Mouse (Mus musculus): Measurements from ENCODE around the gene Ceacam15. TPM values are rescaled to one million over a fixed set of nuclear protein-coding genes. Genes with fewer than 3 reads are reported as not detected.
"Not testable (repeated sequence)": the region's sequence is repeated elsewhere in the genome, so short reads cannot be mapped to it uniquely, and the experiment has no call there.

Ceacam15 gene
- polyA plus RNA-seq, 1 experiment from 2014 or later, result not detected

DNA sequence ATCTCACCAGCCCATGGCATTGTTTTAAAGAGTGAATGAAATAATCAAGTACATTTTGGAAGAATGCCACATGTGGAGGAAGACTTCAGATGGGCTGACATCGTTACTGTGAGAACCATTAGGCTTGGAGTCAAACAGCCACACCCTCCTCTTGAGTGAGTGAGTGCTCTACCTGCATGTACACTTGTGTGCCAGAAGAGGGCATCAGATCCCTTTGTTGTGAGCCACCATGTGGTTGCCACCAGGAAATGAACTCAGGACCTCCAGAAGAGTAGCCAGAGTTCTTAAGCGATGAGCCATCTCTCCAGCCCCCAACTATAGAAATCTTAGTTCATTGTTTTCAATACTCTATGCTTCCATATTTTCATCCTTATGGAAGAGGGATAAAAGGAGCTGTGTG lies 23.5 kb upstream of the Ceacam15 start:
- Histone ChIP-seq H3K27me3 (ENCODE audit: control insufficient read depth, insufficient read depth, low read length) (no peaks in the 10 kb centered on the region), H3K36me3 (ENCODE audit: control insufficient read depth, insufficient read depth, low read length) (no peaks in the 10 kb centered on the region), H3K4me3 (ENCODE audit: low read depth, low read length) (no peak overlapping the region), H3K27ac (ENCODE audit: low read depth, low read length) (no peak overlapping the region), H3K9ac (ENCODE audit: low read depth, low read length) (no peak overlapping the region), H3K4me2 (replicated peaks; ENCODE audit: low read depth, low read length) (no peak overlapping the region), H3K9me3 (ENCODE audit: control insufficient read depth, low read length) (no peaks in the 10 kb centered on the region), H3K4me1 (replicated peaks; ENCODE audit: control insufficient read depth, insufficient read depth, low read length) (no peaks in the 10 kb centered on the region)
- WGBS, result 50% methylated on average over 2 of the region's 2 CpGs
- peak; percentile 8 for DNase-seq (ENCODE audit: low spot score)
- ATAC-seq (ENCODE audit: low FRiP score), result no peak

DNA sequence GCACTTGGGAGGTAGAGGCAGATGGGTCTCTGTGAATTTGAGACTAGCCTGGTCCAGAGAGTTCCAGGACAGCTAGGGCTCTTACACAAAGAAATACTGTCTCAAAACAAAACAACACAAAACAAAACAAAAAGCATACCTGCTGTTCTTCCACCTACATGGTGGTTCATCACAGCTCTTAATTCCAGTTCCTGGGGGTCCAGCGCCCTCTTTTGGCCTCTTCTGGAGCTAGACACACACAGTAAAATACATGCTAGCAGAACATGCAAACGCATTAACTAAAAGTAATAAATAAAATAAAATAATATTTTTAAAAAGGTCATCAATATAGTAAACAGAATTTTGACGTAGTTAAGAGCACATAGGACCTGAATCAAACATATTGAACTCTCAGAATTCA lies 19.5 kb upstream of the Ceacam15 start:
- Histone ChIP-seq H3K4me3 (ENCODE audit: low read depth, low read length) (no peak overlapping the region), H3K27ac (ENCODE audit: low read depth, low read length) (no peak overlapping the region), H3K36me3 (ENCODE audit: control insufficient read depth, insufficient read depth, low read length) (no peaks in the 10 kb centered on the region), H3K27me3 (ENCODE audit: control insufficient read depth, insufficient read depth, low read length) (no peaks in the 10 kb centered on the region), H3K4me2 (replicated peaks; ENCODE audit: low read depth, low read length) (no peak overlapping the region), H3K9me3 (ENCODE audit: control insufficient read depth, low read length) (no peaks in the 10 kb centered on the region), H3K4me1 (replicated peaks; ENCODE audit: control insufficient read depth, insufficient read depth, low read length) (no peaks in the 10 kb centered on the region), H3K9ac (ENCODE audit: low read depth, low read length) (no peak overlapping the region)
- ATAC-seq (ENCODE audit: low FRiP score) (no peak), DNase-seq (ENCODE audit: low spot score) (no peak)
- 36% methylated on average over 3 of the region's 3 CpGs for WGBS

- no peaks in the 10 kb centered on the region for H3K36me3 ChIP-seq (ENCODE audit: control insufficient read depth, insufficient read depth, low read length)
- WGBS, result 79% methylated on average over 5 of the region's 5 CpGs
- H3K27ac ChIP-seq (ENCODE audit: low read depth, low read length), result no peak overlapping the region
- H3K4me1 ChIP-seq (replicated peaks; ENCODE audit: control insufficient read depth, insufficient read depth, low read length), result no peaks in the 10 kb centered on the region
- H3K4me3 ChIP-seq (ENCODE audit: low read depth, low read length), result no peak overlapping the region
- H3K27me3 ChIP-seq (ENCODE audit: control insufficient read depth, insufficient read depth, low read length), result no peaks in the 10 kb centered on the region
- H3K9me3 ChIP-seq (ENCODE audit: control insufficient read depth, low read length), result no peaks in the 10 kb centered on the region
- H3K9ac ChIP-seq (ENCODE audit: low read depth, low read length), result no peak overlapping the region
- DNase-seq (ENCODE audit: low spot score) (no peak), ATAC-seq (ENCODE audit: low FRiP score) (no peak)
- no peak overlapping the region for H3K4me2 ChIP-seq (replicated peaks; ENCODE audit: low read depth, low read length)
These were observed 13.7 kb upstream of the Ceacam15 start for GRCm38 (mm10) chr7:16689196-16689595.

GRCm38 (mm10) chr7:16680194-16680593 lies 4.7 kb upstream of the Ceacam15 start:
- H3K4me1 ChIP-seq (replicated peaks; ENCODE audit: control insufficient read depth, insufficient read depth, low read length); ATAC-seq (ENCODE audit: low FRiP score); H3K4me3 ChIP-seq (ENCODE audit: low read depth, low read length); H3K4me2 ChIP-seq (replicated peaks; ENCODE audit: low read depth, low read length); DNase-seq (ENCODE audit: low spot score); H3K27ac ChIP-seq (ENCODE audit: low read depth, low read length); H3K9me3 ChIP-seq (ENCODE audit: control insufficient read depth, low read length); H3K36me3 ChIP-seq (ENCODE audit: control insufficient read depth, insufficient read depth, low read length); H3K27me3 ChIP-seq (ENCODE audit: control insufficient read depth, insufficient read depth, low read length); H3K9ac ChIP-seq (ENCODE audit: low read depth, low read length): not testable (repeated sequence)
- 29% methylated on average over 3 of the region's 3 CpGs for WGBS

- WGBS, result 41% methylated on average over 5 of the region's 5 CpGs
- not testable (repeated sequence) for H3K9me3 ChIP-seq (ENCODE audit: control insufficient read depth, low read length); H3K9ac ChIP-seq (ENCODE audit: low read depth, low read length); ATAC-seq (ENCODE audit: low FRiP score); H3K4me3 ChIP-seq (ENCODE audit: low read depth, low read length); H3K36me3 ChIP-seq (ENCODE audit: control insufficient read depth, insufficient read depth, low read length); H3K27ac ChIP-seq (ENCODE audit: low read depth, low read length); H3K27me3 ChIP-seq (ENCODE audit: control insufficient read depth, insufficient read depth, low read length); DNase-seq (ENCODE audit: low spot score); H3K4me2 ChIP-seq (replicated peaks; ENCODE audit: low read depth, low read length); H3K4me1 ChIP-seq (replicated peaks; ENCODE audit: control insufficient read depth, insufficient read depth, low read length)
These were observed 806 bp downstream of the Ceacam15 start for GRCm38 (mm10) chr7:16674699-16675098.

GRCm38 (mm10) chr7:16673823-16674222 lies 1.7 kb downstream of the Ceacam15 start:
- WGBS, result 75% methylated on average over 1 of the region's 1 CpGs
- H3K36me3 ChIP-seq (ENCODE audit: control insufficient read depth, insufficient read depth, low read length), result no peaks in the 10 kb centered on the region
- DNase-seq (ENCODE audit: low spot score) (no peak), ATAC-seq (ENCODE audit: low FRiP score) (no peak)
- H3K4me2 ChIP-seq (replicated peaks; ENCODE audit: low read depth, low read length), result no peak overlapping the region
- H3K27ac ChIP-seq (ENCODE audit: low read depth, low read length), result no peak overlapping the region
- no peak overlapping the region for H3K4me3 ChIP-seq (ENCODE audit: low read depth, low read length)
- H3K27me3 ChIP-seq (ENCODE audit: control insufficient read depth, insufficient read depth, low read length), result no peaks in the 10 kb centered on the region; the same call in 1 of the 2 replicates
- no peak overlapping the region for H3K9ac ChIP-seq (ENCODE audit: low read depth, low read length)
- no peaks in the 10 kb centered on the region for H3K9me3 ChIP-seq (ENCODE audit: control insufficient read depth, low read length)
- no peaks in the 10 kb centered on the region for H3K4me1 ChIP-seq (replicated peaks; ENCODE audit: control insufficient read depth, insufficient read depth, low read length)

GRCm38 (mm10) chr7:16668331-16668930 lies 7.1 kb downstream of the Ceacam15 start:
- not testable (repeated sequence) for H3K36me3 ChIP-seq (ENCODE audit: control insufficient read depth, insufficient read depth, low read length); H3K27me3 ChIP-seq (ENCODE audit: control insufficient read depth, insufficient read depth, low read length); H3K4me3 ChIP-seq (ENCODE audit: low read depth, low read length); H3K9ac ChIP-seq (ENCODE audit: low read depth, low read length); ATAC-seq (ENCODE audit: low FRiP score); H3K4me1 ChIP-seq (replicated peaks; ENCODE audit: control insufficient read depth, insufficient read depth, low read length); H3K4me2 ChIP-seq (replicated peaks; ENCODE audit: low read depth, low read length); DNase-seq (ENCODE audit: low spot score); H3K9me3 ChIP-seq (ENCODE audit: control insufficient read depth, low read length); H3K27ac ChIP-seq (ENCODE audit: low read depth, low read length)
- 82% methylated on average over 4 of the region's 5 CpGs for WGBS

DNA sequence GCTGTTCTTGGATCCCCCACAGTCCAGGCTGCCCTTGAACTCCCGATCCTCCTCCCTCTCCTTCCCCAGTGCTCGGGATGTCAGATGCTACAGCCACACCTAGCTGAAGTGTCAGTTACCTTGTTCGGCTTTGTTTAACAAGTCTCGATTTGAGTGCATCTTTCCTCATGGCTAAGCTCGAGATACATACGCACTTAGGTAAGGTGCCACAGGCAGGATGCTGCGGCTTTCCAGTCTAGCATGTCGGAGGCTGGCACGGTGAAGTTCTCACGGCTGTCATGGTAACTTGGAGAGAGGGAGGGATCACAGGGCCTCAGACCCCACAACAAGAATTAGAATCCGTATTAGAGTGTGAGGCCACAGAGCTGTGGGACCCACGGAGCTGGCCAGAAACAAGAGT lies 31.2 kb downstream of the Ceacam15 start:
- H3K36me3 ChIP-seq (ENCODE audit: control insufficient read depth, insufficient read depth, low read length), result no peaks in the 10 kb centered on the region
- H3K27me3 ChIP-seq (ENCODE audit: control insufficient read depth, insufficient read depth, low read length), result no peaks in the 10 kb centered on the region
- no peak for DNase-seq (ENCODE audit: low spot score)
- no peak overlapping the region for H3K4me3 ChIP-seq (ENCODE audit: low read depth, low read length)
- no peaks in the 10 kb centered on the region for H3K4me1 ChIP-seq (replicated peaks; ENCODE audit: control insufficient read depth, insufficient read depth, low read length)
- no peak for ATAC-seq (ENCODE audit: low FRiP score)
- H3K9me3 ChIP-seq (ENCODE audit: control insufficient read depth, low read length), result no peaks in the 10 kb centered on the region
- 83% methylated on average over 12 of the region's 12 CpGs for WGBS
- no peak overlapping the region for H3K27ac ChIP-seq (ENCODE audit: low read depth, low read length)
- no peak overlapping the region for H3K4me2 ChIP-seq (replicated peaks; ENCODE audit: low read depth, low read length)
- H3K9ac ChIP-seq (ENCODE audit: low read depth, low read length), result no peak overlapping the region

DNA sequence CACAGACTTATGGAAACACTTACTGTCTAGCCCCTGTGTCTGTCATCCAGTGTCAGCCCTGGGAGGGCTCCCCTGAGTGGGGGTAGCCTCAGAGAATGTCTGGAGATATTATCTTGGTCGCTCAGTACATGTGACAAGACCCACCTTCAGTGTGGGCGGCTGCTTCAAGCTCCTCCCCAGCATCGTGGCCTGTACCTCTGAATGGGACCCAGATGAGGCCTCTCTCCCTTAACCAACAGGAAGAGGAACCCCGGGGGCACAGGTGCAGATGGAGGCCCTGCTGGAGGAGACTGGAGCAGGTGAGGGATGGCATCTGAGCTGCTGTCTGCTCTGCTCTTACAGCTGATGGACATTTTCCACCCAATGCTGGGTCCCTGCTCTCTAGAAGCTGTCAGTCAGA lies 32.4 kb downstream of the Ceacam15 start:
- H3K4me2 ChIP-seq (replicated peaks; ENCODE audit: low read depth, low read length); H3K36me3 ChIP-seq (ENCODE audit: control insufficient read depth, insufficient read depth, low read length); H3K27me3 ChIP-seq (ENCODE audit: control insufficient read depth, insufficient read depth, low read length); H3K4me3 ChIP-seq (ENCODE audit: low read depth, low read length); H3K4me1 ChIP-seq (replicated peaks; ENCODE audit: control insufficient read depth, insufficient read depth, low read length); DNase-seq (ENCODE audit: low spot score); H3K27ac ChIP-seq (ENCODE audit: low read depth, low read length); ATAC-seq (ENCODE audit: low FRiP score); H3K9ac ChIP-seq (ENCODE audit: low read depth, low read length); H3K9me3 ChIP-seq (ENCODE audit: control insufficient read depth, low read length): not testable (repeated sequence)
- WGBS, result 50% methylated on average over 3 of the region's 4 CpGs
